Mouse (Mus musculus): Measurements from ENCODE around the gene Cabp2. TPM values are rescaled to one million over a fixed set of nuclear protein-coding genes. Genes with fewer than 3 reads are reported as not detected.

Gene Cabp2
- total RNA-seq, 2 experiments from 2014 or later: not detected

DNA sequence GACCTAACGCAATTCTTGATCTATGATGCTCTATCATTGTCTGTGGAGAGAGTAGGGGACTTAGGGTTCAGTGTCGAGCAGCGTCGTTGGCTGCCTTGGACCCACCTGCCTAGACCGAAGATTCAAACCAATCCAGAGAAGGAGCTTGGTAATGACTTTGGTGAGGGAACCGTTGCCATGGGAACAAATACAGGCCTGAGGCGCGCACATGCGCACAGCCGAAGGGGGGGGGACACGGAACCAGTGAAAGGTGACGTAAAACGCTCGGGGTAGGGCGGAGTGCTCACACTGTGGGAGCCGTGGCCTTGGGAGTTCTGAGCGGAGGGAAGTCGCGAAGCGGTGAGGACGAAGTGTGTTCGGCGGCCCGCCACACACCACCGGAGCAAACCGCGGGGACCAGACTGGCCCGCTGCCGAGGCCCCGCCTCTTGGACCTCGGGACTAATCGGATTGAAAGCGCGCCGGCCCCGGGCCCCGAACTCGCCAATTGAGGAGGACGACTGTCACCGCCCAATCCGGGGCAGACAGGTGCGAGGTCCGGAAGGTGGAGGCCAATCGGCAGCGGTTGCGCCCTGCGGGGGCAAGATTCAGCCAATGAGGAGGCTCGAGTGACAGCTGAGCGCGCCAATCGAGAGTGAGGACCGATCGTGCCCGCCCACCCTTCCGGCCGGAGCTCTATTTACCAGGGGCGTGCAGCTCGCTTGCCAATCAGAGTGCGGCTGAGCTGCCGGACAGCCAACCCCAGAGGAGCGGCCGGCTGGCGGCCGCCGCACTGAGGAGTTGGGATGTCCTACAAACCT is 15.5 kb downstream of the Cabp2 start, which contains the start of gene Cdk2ap2:
TSS of gene Cdk2ap2 (plus strand) at position 541 of the 799 bp plus-strand sequence.
- intact Hi-C loops (cut with DNase I): loop anchor here (5.0 kb wide), 1 partner anchor 50 kb away; the partner anchor contains the start of gene Gstp2
- DNase-seq (ENCODE audit: low spot score in 2 of 2): peak; percentile 99 to 100

DNA sequence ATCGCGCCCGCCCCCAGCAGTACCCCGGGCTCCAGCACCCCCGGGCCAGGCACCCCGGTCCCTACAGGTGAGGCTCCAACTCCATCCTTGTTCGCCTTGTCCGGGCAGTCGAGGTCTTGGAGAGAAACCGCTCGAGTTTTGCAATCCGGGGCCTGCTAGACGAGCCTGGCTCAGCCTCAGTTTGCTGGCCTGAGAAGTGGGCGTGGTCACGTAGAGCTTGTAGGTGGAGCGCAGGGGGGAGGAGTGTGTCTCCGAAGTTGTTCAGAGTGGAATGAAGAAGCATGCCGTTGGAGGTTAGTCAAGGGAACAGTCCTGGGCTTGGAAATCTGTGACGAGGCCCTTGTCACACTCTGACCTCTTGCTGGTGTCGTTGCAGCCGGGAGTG is 16.1 kb downstream of the Cabp2 start:
- DNase-seq (ENCODE audit: low spot score in 2 of 2): peak in 1 of 2 experiments; percentile 68
- intact Hi-C loops (cut with DNase I): loop anchor here (5.0 kb wide), 1 partner anchor 50 kb away; the partner anchor contains the start of gene Gstp2

DNA sequence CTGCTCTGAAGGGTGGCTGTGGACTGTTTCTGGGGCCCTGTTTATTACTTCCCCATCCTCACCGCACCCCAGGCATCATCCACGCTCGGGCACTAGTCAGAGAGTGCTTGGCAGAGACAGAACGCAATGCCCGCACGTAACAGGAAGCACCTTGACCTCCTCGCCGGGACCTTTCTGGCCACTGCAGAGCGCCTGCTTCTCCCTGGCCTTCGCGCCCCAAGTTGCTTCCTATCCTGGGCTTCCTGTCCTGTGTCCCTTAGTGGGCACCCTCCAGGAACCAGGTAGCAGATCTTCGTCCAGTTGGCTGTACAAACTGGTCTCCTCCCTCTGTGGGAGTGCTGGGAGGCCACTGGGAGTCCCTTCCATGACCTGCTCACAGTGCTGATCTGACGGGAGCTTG is 17.0 kb downstream of the Cabp2 start:
- DNase-seq (ENCODE audit: low spot score in 2 of 2): peak in 1 of 2 experiments; percentile 22
- intact Hi-C loops (cut with DNase I): loop anchor here (2.0 to 5.0 kb wide), 2 partner anchors 51 to 130 kb away; partner anchors contain the start of gene Gstp2

DNA sequence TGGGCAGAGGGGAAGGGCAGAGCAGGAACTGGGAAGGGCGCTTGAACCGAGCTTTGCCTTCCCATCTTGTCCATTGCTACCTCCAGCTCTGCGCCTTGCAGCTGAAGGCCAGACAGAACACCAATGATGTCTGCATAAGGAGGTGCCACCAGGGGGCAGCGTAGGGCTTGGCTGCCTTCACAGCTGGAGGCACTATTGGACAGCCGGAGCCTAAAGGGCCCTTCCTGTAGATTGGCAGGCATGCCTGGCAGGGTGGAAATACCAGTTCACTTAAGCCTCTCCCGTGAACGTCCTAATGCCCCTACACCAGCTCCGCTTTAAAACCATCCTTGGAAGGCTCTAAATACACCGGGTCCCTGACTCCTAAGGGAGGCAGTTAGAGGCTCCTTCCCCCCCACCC is 17.7 kb downstream of the Cabp2 start:
- intact Hi-C loops (cut with DNase I): loop anchor here (2.0 to 5.0 kb wide), 2 partner anchors 52 to 130 kb away; partner anchors contain the start of gene Gstp2
- peak; percentile 92 for DNase-seq (ENCODE audit: low spot score in 2 of 2)

DNA sequence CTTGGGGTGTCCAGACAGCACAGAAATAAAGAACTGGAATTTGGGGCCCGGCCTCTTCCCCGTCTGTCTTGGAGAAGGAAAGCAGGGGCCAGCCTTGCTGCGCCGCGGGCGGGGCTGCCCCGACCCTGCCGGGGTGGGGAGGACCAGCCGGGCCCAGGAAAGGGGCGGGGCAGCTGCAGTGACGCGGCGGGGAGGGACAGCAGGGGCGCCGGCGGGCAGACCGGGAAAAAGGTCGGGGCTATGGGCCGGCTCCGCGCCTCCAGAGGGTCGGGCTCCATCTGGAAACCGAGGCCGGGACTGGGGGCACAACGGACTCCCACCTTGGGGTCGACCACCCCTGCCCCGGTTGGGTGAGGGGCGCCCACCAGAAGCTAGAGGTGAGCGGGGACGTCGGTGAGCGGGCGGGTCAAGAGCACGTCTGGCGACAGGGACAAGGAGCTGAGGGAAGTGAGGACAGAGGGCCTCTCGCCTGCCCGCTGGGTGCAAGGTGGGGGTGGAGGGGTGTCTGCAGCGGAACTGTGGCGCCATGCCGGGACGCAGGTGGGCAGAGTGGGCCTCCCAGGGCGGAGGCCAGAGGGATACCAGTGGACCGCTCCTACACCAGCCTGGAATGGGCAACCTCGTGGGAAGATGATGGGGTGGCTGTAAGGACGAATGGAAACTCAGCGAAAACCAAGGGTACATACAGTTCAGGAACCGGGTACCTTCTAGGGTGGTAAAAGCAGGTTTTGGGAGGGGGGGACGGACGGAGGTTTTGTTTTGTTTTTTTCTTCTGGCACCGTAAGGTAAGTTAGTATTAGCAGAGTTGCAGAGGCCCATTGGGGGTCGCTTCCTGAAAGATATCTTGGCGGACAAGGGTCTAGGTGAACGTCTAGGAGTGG is 18.7 kb downstream of the Cabp2 start, which contains the start of gene Pitpnm1:
TSS of gene Pitpnm1 (plus strand) at position 162 of the 881 bp plus-strand sequence.
- intact Hi-C loops (cut with DNase I): loop anchor here (2.0 to 5.0 kb wide), 2 partner anchors 53 to 129 kb away; partner anchors contain the start of gene Gstp2
- DNase-seq (ENCODE audit: low spot score in 2 of 2): peak; percentile 17 to 52

DNA sequence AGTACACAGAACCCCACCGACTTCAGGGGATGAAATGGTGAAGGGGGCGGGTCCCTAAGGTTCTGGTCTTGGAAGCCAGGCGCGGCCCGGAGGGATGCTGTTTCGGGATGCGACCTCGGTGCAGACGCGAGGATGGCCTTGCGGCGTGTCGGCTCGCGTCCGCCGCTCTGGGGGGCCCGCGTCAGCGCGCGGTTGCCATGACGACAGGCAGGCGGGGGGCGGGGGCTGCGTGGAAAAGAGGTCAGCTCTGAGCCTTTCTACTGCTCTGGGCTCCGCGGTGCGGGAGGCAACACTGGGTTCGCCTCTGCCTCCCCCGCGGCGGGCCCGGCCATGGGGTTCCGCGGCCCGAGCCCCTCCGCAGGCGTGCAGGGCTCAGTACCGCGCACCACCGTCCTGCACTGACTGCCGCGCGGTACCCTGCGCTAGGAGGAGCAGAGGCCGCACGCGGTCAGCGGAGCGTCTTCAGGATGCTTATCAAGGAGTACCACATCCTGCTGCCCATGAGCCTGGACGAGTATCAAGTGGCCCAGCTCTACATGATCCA is 19.4 kb downstream of the Cabp2 start:
- DNase-seq (ENCODE audit: low spot score in 2 of 2): peak; percentile 66 to 75
- intact Hi-C loops (cut with DNase I): no loop called here

DNA sequence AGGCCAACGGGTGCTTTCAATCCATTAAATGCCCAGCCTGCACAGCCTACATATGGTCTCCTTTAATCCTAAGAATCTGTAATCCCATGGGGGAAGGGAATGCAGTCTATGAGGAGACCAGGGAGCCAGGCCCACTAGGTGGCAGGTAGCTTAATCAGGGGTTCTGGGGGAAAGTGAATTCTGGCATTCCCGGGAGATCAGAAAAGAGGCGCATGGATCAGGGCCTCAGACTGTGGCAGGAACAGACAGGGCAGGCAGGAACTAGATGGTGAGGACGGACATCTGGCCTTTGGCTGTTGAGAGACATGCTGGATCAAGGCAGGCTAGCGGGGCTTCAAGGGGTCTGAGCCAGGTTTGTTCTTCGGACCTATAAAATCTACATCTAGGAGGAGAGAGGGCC is 20.1 kb downstream of the Cabp2 start:
- peak in 1 of 2 experiments; percentile 16 for DNase-seq (ENCODE audit: low spot score in 2 of 2)
- intact Hi-C loops (cut with DNase I): no loop called here

DNA sequence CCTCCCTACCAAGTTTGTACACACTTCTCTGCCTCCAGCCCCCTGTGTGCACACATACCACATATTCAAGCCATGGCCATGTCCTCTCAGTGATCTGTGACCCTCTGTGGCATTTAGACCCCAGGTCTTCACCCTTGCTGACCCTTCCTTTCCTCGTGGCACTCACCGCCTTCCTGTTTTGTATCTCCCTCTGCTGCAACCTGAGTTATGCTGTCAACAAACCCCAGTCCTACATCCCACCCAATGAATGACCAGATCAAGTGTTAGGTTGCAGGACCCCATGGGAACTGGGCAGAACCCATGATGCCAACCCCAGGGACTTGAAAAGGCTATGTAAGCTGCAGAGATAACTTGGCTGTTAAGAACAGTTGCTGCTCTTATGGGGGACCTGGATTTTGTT is 20.7 kb downstream of the Cabp2 start:
- intact Hi-C loops (cut with DNase I): no loop called here
- DNase-seq (ENCODE audit: low spot score in 2 of 2): peak in 1 of 2 experiments; percentile 7

DNA sequence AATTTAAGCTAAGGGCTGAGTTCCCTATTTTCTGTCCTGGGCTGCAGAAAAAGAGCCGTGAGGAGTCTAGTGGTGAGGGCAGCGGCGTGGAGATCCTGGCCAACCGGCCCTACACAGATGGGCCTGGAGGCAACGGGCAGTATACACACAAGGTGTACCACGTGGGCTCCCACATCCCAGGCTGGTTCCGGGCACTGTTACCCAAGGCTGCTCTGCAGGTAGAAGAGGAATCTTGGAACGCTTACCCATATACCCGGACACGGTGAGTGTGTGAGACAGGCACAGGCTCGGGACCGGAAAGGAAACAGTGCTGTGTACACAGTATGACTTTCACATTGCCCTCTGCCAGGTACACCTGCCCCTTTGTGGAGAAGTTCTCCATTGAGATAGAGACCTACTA is 21.2 kb downstream of the Cabp2 start:
- intact Hi-C loops (cut with DNase I): no loop called here

DNA sequence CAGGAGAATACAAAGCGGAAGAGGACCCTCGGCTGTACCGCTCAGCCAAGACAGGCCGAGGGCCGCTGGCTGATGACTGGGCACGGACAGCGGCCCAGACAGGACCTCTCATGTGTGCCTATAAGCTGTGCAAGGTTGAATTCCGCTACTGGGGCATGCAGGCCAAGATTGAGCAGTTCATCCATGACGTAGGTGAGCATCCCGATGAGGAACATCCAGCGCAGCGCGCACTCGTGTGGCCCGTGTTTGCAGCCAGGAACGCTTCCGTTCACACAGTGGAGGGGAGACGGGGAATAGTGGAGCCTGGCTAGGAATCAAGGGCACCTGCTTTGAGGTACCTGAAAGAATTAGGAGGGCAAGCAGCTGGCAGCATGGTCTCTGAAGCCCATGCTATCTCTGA is 21.9 kb downstream of the Cabp2 start:
- no peak for DNase-seq (ENCODE audit: low spot score in 2 of 2)
- intact Hi-C loops (cut with DNase I): no loop called here

More for the DNA sequence above, 21.2 kb downstream of the Cabp2 start:
- DNase-seq (ENCODE audit: low spot score in 2 of 2): no peak

DNA sequence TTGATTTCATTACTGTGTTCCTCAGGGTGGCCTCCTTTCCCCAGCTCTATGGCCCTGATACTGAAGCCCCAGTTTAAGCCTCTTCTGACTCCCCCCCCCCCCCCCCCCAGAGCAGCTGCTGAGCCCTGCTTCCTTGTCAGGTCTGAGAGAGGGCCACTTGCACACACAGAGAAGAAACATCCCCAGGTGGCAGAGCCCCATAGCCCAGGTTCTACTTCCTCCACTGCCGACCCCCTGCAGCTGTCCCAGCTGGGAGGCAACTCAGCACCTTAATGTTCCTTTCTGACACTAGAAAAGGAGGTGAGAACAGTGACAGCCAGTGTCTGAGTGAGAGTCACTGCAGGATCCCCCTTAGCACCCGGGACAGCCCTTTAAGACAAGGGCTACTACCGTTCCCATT is 22.4 kb downstream of the Cabp2 start:
- intact Hi-C loops (cut with DNase I): no loop called here

DNA sequence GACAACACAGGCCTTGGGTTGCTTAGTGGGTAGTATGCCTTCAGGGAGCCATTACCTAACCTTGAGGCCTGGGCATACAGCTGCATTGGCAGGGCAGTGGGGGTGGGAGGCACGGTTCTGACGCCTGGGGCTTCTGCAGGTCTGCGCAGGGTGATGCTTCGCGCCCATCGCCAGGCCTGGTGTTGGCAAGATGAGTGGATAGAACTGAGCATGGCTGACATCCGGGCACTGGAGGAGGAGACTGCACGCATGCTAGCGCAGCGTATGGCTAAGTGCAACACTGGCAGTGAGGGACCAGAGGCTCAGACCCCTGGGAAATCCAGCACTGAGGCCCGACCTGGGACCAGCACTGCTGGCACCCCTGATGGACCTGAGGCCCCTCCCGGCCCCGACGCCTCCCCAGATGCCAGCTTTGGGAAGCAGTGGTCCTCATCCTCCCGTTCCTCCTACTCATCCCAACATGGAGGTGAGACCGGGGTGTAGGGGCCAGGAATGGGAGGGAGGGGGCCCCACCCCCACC is 23.4 kb downstream of the Cabp2 start:
- intact Hi-C loops (cut with DNase I): no loop called here
- DNase-seq (ENCODE audit: low spot score in 2 of 2): no peak

More for the DNA sequence above, 22.4 kb downstream of the Cabp2 start:
- no peak for DNase-seq (ENCODE audit: low spot score in 2 of 2)

DNA sequence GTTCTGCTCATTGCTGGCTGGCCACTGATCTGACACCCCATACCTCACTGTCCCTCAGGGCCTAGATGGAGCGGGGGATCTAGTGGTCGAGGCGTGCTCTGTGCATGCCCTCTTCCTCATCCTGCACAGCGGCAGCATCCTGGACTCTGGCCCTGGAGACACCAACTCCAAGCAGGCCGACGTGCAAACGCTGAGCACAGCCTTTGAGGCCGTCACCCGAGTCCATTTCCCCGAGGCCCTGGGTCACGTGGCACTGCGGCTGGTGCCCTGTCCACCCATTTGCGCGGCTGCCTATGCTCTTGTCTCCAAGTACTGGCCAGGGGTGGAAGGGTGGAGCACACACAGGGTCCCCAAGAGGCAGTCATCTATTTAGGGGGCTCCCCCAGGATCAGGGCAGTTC is 25.3 kb downstream of the Cabp2 start:
- intact Hi-C loops (cut with DNase I): no loop called here
- DNase-seq (ENCODE audit: low spot score in 2 of 2): no peak

DNA sequence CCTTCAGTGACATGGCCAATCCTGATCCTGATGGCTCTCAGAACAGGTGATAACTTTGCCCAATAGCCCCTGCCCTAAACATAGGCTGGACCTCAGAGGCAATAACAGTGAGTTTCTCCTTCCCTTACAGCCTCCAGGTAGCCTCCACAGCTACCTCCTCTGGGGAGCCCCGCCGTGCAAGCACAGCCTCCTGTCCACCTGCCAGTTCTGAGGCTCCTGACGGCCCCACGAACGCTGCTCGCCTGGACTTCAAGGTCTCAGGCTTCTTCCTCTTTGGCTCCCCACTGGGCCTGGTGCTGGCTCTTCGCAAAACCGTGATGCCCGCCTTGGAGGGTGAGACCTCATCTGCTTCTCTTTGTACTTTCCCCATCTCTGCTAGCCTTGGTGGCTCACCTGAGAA is 27.2 kb downstream of the Cabp2 start:
- no peak for DNase-seq (ENCODE audit: low spot score in 2 of 2)
- intact Hi-C loops (cut with DNase I): no loop called here

DNA sequence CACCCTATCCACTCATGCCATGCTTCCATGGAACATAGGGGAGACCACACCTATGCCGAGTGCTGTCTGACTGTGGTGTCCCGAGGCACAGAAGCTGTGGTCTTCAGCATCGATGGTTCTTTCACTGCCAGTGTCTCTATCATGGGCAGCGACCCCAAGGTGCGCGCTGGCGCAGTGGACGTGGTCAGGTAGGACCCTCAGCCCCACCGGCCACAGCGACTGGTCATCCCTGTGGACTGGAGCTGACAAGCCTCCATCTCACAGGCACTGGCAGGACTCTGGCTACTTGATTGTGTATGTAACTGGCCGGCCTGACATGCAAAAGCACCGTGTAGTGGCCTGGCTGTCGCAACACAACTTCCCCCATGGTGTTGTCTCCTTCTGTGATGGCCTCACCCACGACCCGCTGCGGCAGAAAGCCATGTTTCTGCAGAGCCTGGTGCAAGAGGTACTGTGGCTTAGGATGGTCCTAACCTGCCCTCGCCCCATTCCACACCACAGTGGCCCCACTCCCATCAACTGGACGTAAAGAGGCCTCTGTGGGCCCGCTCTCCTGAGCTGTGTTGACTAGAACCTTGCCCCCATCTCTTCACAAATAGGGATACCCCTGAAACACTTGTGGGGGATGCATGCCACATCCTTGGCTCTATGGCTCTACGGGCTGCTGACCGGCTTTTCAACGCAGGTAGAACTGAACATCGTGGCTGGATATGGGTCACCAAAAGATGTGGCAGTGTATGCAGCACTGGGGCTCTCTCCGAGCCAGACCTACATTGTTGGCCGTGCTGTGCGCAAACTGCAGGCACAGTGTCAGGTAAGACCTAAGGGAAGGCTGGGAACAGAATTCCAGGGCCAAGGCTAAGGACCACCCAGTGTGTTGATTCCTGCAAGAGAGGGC is 30.9 kb downstream of the Cabp2 start:
- DNase-seq (ENCODE audit: low spot score in 2 of 2): no peak
- intact Hi-C loops (cut with DNase I): no loop called here

DNA sequence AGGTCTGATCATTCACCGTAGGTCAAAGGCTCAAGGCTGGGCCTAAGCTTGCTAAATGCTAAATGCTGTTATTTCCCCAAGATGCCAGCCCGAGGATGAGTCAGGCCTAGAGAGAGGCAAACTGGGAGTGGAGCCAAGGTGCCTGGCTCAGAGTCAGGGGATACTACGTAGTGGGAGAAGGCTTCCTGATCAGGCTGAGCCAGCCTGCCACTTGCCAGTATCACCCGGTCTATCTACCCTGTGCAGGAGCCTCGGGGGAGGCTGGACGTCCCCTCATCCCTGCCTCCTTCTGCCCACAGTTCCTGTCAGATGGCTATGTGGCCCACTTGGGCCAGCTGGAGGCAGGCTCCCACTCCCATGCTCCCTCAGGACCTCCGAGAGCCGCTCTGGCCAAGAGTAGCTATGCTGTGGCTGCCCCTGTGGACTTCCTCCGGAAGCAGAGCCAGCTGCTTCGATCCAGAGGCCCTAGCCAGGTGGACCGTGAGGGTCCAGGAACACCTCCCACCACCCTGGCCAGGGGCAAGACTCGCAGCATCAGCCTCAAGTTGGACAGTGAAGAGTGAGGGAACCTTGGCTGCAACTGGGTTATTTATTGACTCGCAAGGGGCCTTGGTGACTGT is 31.9 kb downstream of the Cabp2 start:
- intact Hi-C loops (cut with DNase I): no loop called here
- DNase-seq (ENCODE audit: low spot score in 2 of 2): peak; percentile 70 to 85

DNA sequence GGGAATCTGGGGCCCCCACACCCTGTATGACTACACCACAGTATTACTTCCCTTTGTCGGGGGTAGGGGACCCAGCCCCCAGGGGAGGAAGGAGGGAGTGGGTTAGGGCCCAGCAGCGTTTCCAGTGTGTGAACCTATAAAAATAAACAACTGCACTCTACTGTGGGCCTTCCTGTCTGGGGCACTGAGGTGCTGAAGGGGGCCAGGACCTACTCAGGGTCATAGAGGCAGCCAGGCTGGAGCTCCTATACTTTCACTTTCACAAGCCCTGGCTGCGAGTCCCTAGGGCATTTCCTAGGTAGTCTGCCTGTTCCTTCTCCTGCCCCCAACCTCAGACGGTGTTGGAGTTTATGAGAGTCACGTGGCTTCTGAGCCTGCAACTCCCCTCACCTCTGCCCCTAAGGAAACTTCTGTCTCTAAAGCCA is 32.4 kb downstream of the Cabp2 start:
- DNase-seq (ENCODE audit: low spot score in 2 of 2): no peak
- intact Hi-C loops (cut with DNase I): no loop called here

DNA sequence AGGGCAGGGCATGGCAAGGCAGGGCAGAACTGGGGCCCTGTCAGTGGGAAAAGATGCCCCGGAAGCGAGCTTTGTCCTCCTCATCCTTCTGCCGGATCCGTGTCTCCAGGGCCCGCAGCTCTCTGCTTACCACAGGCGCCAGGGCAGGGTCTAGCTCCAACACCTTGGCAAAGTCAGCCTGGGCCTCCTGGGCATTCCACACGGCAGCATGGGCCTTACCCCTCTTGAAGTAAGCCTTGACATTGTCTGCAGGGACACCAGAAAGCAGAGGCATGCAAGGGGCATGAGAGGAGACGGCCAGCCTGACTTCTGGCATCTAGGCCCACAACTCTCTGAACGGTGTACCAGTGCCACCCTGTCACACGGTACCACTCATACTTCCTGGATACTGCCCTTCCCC is 33.2 kb downstream of the Cabp2 start:
- intact Hi-C loops (cut with DNase I): no loop called here
- DNase-seq (ENCODE audit: low spot score in 2 of 2): no peak

All from left cerebral cortex, postnatal 14 days (tissue).